Mouse (Mus musculus) neutrophil, adult 5-6 weeks (primary cell): ENCODE data around the gene Ubald2. TPM values are rescaled to one million over a fixed set of nuclear protein-coding genes. Genes with fewer than 3 reads are reported as not detected.

Experiments used
- ATAC-seq: fragments of 151-379, 151-347 bp; 2 replicates; pipeline ENCODE4 v1.8.0; 2017; ENCODE audit warnings: mild to moderate bottlenecking, moderate TSS enrichment; ENCODE audit not compliant: insufficient number of reproducible peaks, poor library complexity, low FRiP score, severe bottlenecking; ENCODE audit errors: extremely low read depth
- total RNA-seq: library from RNA; stranded (forward); fragments of 200-1000 nt; gene quantifications from 2 replicates; pipeline ENCODE4 v1.2.3, GENCODE M21; 2017

The Ubald2 gene
- total RNA-seq, 1 experiment from 2014 or later, result 82.2 TPM

GRCm38 (mm10) chr11:116430723-116431427, 3.0 kb upstream of the Ubald2 start:
- ATAC-seq, result no peak

GRCm38 (mm10) chr11:116431428-116432077, 2.3 kb upstream of the Ubald2 start:
- no peak for ATAC-seq

GRCm38 (mm10) chr11:116432127-116432526, 1.8 kb upstream of the Ubald2 start:
- ATAC-seq, result no peak

- ATAC-seq, result no peak
These were observed 1.1 kb upstream of the Ubald2 start for GRCm38 (mm10) chr11:116432593-116433355.

GRCm38 (mm10) chr11:116434287-116434966, 533 bp downstream of the Ubald2 start:
- ATAC-seq, result no peak

GRCm38 (mm10) chr11:116434967-116435752, 1.3 kb downstream of the Ubald2 start:
- ATAC-seq, result no peak

GRCm38 (mm10) chr11:116435992-116436724, 2.3 kb downstream of the Ubald2 start:
- ATAC-seq, result no peak

GRCm38 (mm10) chr11:116436725-116437331, 2.9 kb downstream of the Ubald2 start:
- peak; percentile 20; the same call in 1 of the 2 replicates for ATAC-seq

- ATAC-seq, result no peak
These were observed 3.6 kb downstream of the Ubald2 start for GRCm38 (mm10) chr11:116437541-116437940.

- no peak for ATAC-seq
These were observed 5.7 kb downstream of the Ubald2 start for GRCm38 (mm10) chr11:116439269-116440240.

- ATAC-seq, result no peak
These were observed 6.6 kb downstream of the Ubald2 start for GRCm38 (mm10) chr11:116440408-116441068.

GRCm38 (mm10) chr11:116442129-116442866, 8.4 kb downstream of the Ubald2 start:
- no peak for ATAC-seq

- ATAC-seq, result no peak
These were observed 8.9 kb downstream of the Ubald2 start for GRCm38 (mm10) chr11:116442867-116443177.

- ATAC-seq, result no peak
These were observed 9.4 kb downstream of the Ubald2 start for GRCm38 (mm10) chr11:116443311-116443710.

- ATAC-seq, result no peak
These were observed 10.0 kb downstream of the Ubald2 start for GRCm38 (mm10) chr11:116443935-116444334.
